Mouse (Mus musculus): ENCODE data around the gene Atp8a1.
A peak's percentile ranks its signal among the peaks of the same experiment; 100 is the strongest.
"Not testable (repeated sequence)": the region's sequence is repeated elsewhere in the genome, so short reads cannot be mapped to it uniquely, and the experiment has no call there.

The Atp8a1 gene

GRCm38 (mm10) chr5:67826935-67827334, 20.3 kb downstream of the Atp8a1 start:
- DNase-seq (ENCODE audit: inconsistent ontology term) = no peak

GRCm38 (mm10) chr5:67826278-67826677, 21.0 kb downstream of the Atp8a1 start:
- DNase-seq (ENCODE audit: inconsistent ontology term) = no peak

- DNase-seq (ENCODE audit: inconsistent ontology term) = peak; percentile 14
Observed at GRCm38 (mm10) chr5:67824600-67824999, 22.6 kb downstream of the Atp8a1 start.

GRCm38 (mm10) chr5:67823771-67824170, 23.5 kb downstream of the Atp8a1 start:
- DNase-seq (ENCODE audit: inconsistent ontology term) = peak; percentile 40

GRCm38 (mm10) chr5:67822619-67823018, 24.6 kb downstream of the Atp8a1 start:
- no peak for DNase-seq (ENCODE audit: inconsistent ontology term)

- DNase-seq (ENCODE audit: inconsistent ontology term) = no peak
Observed at GRCm38 (mm10) chr5:67821987-67822401, 25.2 kb downstream of the Atp8a1 start.

- no peak for DNase-seq (ENCODE audit: inconsistent ontology term)
Observed at GRCm38 (mm10) chr5:67821185-67821584, 26.0 kb downstream of the Atp8a1 start.

GRCm38 (mm10) chr5:67819451-67819850, 27.8 kb downstream of the Atp8a1 start:
- no peak for DNase-seq (ENCODE audit: inconsistent ontology term)

GRCm38 (mm10) chr5:67815572-67816325, 31.5 kb downstream of the Atp8a1 start:
- peak; percentile 47 for DNase-seq (ENCODE audit: inconsistent ontology term)

- not testable (repeated sequence) for DNase-seq (ENCODE audit: inconsistent ontology term)
Observed at GRCm38 (mm10) chr5:67815060-67815459, 32.2 kb downstream of the Atp8a1 start.

- no peak for DNase-seq (ENCODE audit: inconsistent ontology term)
Observed at GRCm38 (mm10) chr5:67814437-67814965, 32.7 kb downstream of the Atp8a1 start.

- no peak for DNase-seq (ENCODE audit: inconsistent ontology term)
Observed at GRCm38 (mm10) chr5:67813334-67813733, 33.9 kb downstream of the Atp8a1 start.

GRCm38 (mm10) chr5:67802174-67803030, 44.8 kb downstream of the Atp8a1 start:
- DNase-seq (ENCODE audit: inconsistent ontology term) = peak; percentile 61

- no peak for DNase-seq (ENCODE audit: inconsistent ontology term)
Observed at GRCm38 (mm10) chr5:67800801-67801200, 46.4 kb downstream of the Atp8a1 start.

- DNase-seq (ENCODE audit: inconsistent ontology term) = no peak
Observed at GRCm38 (mm10) chr5:67799785-67800184, 47.4 kb downstream of the Atp8a1 start.

- no peak for DNase-seq (ENCODE audit: inconsistent ontology term)
Observed at GRCm38 (mm10) chr5:67798348-67798747, 48.9 kb downstream of the Atp8a1 start.

GRCm38 (mm10) chr5:67797006-67797958, 50.0 kb downstream of the Atp8a1 start:
- DNase-seq (ENCODE audit: inconsistent ontology term) = peak; percentile 11

GRCm38 (mm10) chr5:67794129-67794800, 53.0 kb downstream of the Atp8a1 start:
- DNase-seq (ENCODE audit: inconsistent ontology term) = no peak

- DNase-seq (ENCODE audit: inconsistent ontology term) = no peak
Observed at GRCm38 (mm10) chr5:67782775-67783174, 64.5 kb downstream of the Atp8a1 start.

GRCm38 (mm10) chr5:67778026-67778425, 69.2 kb downstream of the Atp8a1 start:
- peak; percentile 76 for DNase-seq (ENCODE audit: inconsistent ontology term)

- DNase-seq (ENCODE audit: inconsistent ontology term) = no peak
Observed at GRCm38 (mm10) chr5:67774186-67774585, 73.0 kb downstream of the Atp8a1 start.
